Mouse (Mus musculus) bone marrow, adult 2 months (tissue): ENCODE data around the gene Syt16. TPM values are rescaled to one million over a fixed set of nuclear protein-coding genes. Genes with fewer than 3 reads are reported as not detected.
A peak's percentile ranks its signal among the peaks of the same experiment; 100 is the strongest.

ENCODE experiments used
- H3K27ac ChIP-seq: fragments of 200-500 bp; 2 replicates; pipeline ENCODE4 v1.5.1; 2012; ENCODE audit warnings: low read depth, mild to moderate bottlenecking, control low read depth, inconsistent platforms, low read length; ENCODE audit not compliant: control insufficient read depth, poor library complexity, insufficient read depth
- H3K4me1 ChIP-seq: fragments of 200-500 bp; 2 replicates; pipeline ENCODE4 v1.6.1; 2011; ENCODE audit warnings: low read length; ENCODE audit not compliant: control insufficient read depth, insufficient read depth
- H3K4me3 ChIP-seq: fragments of 200-500 bp; replicated peaks from 2 replicates; pipeline ENCODE3; 2011; ENCODE audit warnings: mild to moderate bottlenecking, low read depth, low read length, control low read depth; ENCODE audit not compliant: control insufficient read depth
- CTCF ChIP-seq: fragments of 200-500 bp; IDR thresholded peaks from 2 replicates; pipeline ENCODE4 v1.5.1; 2011; ENCODE audit warnings: low read length, control low read depth; ENCODE audit not compliant: control insufficient read depth, insufficient read depth
- POLR2A ChIP-seq: fragments of 200-500 bp; IDR thresholded peaks from 2 replicates; pipeline ENCODE4 v1.6.1; 2011; ENCODE audit warnings: low read depth, mild to moderate bottlenecking, control low read depth, low read length, borderline replicate concordance; ENCODE audit not compliant: control insufficient read depth
- WGBS: fragments of 180-500 bp; shearing (Covaris S2); methylation state at CpG from one replicate; pipeline ENCODE4 v1.1.7; 2018; 5-methylcytosine and 5-hydroxymethylcytosine counted together
- polyA plus RNA-seq: library from polyadenylated mRNA; stranded (reverse); fragments of >200 nt; gene quantifications from 2 replicates; pipeline ENCODE4 v1.2.4, GENCODE M21; 2011; ENCODE audit warnings: low replicate concordance; ENCODE audit not compliant: missing spikeins, insufficient read depth, insufficient read length

Gene Syt16
- polyA plus RNA-seq, 1 experiment, result not detected

- WGBS, result 76% methylated on average over 5 of the region's 5 CpGs
- H3K4me1 ChIP-seq, result no peaks in the 10 kb centered on the region
- no peak overlapping the region for H3K27ac ChIP-seq
- TF ChIP-seq CTCF, result no peak
- no peak for TF ChIP-seq POLR2A
- no peak overlapping the region for H3K4me3 ChIP-seq
These were observed 25.8 kb downstream of the Syt16 start for GRCm38 (mm10) chr12:74023260-74023659.

GRCm38 (mm10) chr12:74024912-74025311 is 27.5 kb downstream of the Syt16 start:
- no peaks in the 10 kb centered on the region for H3K4me1 ChIP-seq
- H3K4me3 ChIP-seq, result no peak overlapping the region
- H3K27ac ChIP-seq, result no peak overlapping the region
- 78% methylated on average over 2 of the region's 2 CpGs for WGBS
- TF ChIP-seq CTCF (no peak), POLR2A (no peak)

- TF ChIP-seq POLR2A (no peak), CTCF (no peak)
- Histone ChIP-seq H3K4me3 (no peak overlapping the region), H3K27ac (no peak overlapping the region), H3K4me1 (no peaks in the 10 kb centered on the region)
- 76% methylated on average over 5 of the region's 5 CpGs for WGBS
These were observed 45.8 kb downstream of the Syt16 start for GRCm38 (mm10) chr12:74043225-74043624.

- WGBS, result 43% methylated on average over 6 of the region's 6 CpGs
- Histone ChIP-seq H3K4me1 (no peaks in the 10 kb centered on the region), H3K4me3 (no peak overlapping the region), H3K27ac (no peak overlapping the region)
- TF ChIP-seq CTCF (no peak), POLR2A (no peak)
These were observed 46.3 kb downstream of the Syt16 start for GRCm38 (mm10) chr12:74043755-74044154.

GRCm38 (mm10) chr12:74044241-74044640 is 46.8 kb downstream of the Syt16 start:
- TF ChIP-seq POLR2A, result no peak
- no peak for TF ChIP-seq CTCF
- Histone ChIP-seq H3K27ac (no peak overlapping the region), H3K4me1 (no peaks in the 10 kb centered on the region), H3K4me3 (no peak overlapping the region)
- WGBS, result 81% methylated on average over 4 of the region's 4 CpGs

GRCm38 (mm10) chr12:74055336-74055931 is 58.0 kb downstream of the Syt16 start:
- 55% methylated on average over 12 of the region's 12 CpGs for WGBS
- TF ChIP-seq CTCF (0 out of 2 replicates have a peak, but pooled peaks have one; percentile 17), POLR2A (no peak)

GRCm38 (mm10) chr12:74056162-74056561 is 58.7 kb downstream of the Syt16 start:
- 79% methylated on average over 2 of the region's 2 CpGs for WGBS
- H3K27ac ChIP-seq, result no peak overlapping the region
- H3K4me3 ChIP-seq, result no peak overlapping the region
- no peak for TF ChIP-seq POLR2A
- no peak for TF ChIP-seq CTCF
- no peaks in the 10 kb centered on the region for H3K4me1 ChIP-seq

More at GRCm38 (mm10) chr12:74055336-74055931, 58.0 kb downstream of the Syt16 start:
- no peaks in the 10 kb centered on the region for H3K4me1 ChIP-seq
- no peak overlapping the region for H3K4me3 ChIP-seq
- H3K27ac ChIP-seq, result no peak overlapping the region

- no peaks in the 10 kb centered on the region for H3K4me1 ChIP-seq
- no peak for TF ChIP-seq CTCF
- no peak for TF ChIP-seq POLR2A
- 82% methylated on average over 1 of the region's 1 CpGs for WGBS
- no peak overlapping the region for H3K4me3 ChIP-seq
- no peak overlapping the region for H3K27ac ChIP-seq
These were observed 65.1 kb downstream of the Syt16 start for GRCm38 (mm10) chr12:74062547-74062946.

- Histone ChIP-seq H3K4me1 (no peaks in the 10 kb centered on the region), H3K27ac (no peak overlapping the region), H3K4me3 (no peak overlapping the region)
- no peak for TF ChIP-seq POLR2A
- WGBS, result 86% methylated on average over 1 of the region's 1 CpGs
These were observed 71.5 kb downstream of the Syt16 start for GRCm38 (mm10) chr12:74068912-74069311.
